Mouse (Mus musculus) embryo, embryonic 11 days (tissue): Measurements from ENCODE around the gene Pom121l2.

Experiments
- DNase-seq: peaks from one replicate; pipeline ENCODE4 v3.0.0-alpha.2; 2015

Gene Pom121l2

GRCm38 (mm10) chr13:22020901-22021339 is 39.9 kb downstream of the Pom121l2 start:
- peak; percentile 81 for DNase-seq

GRCm38 (mm10) chr13:22021581-22021980 is 40.6 kb downstream of the Pom121l2 start:
- peak; percentile 65 for DNase-seq

- peak; percentile 90 for DNase-seq
Measured at GRCm38 (mm10) chr13:22022241-22022640, 41.2 kb downstream of the Pom121l2 start.

- peak; percentile 91 for DNase-seq
Measured at GRCm38 (mm10) chr13:22026058-22027031, 45.4 kb downstream of the Pom121l2 start.

- peak; percentile 92 for DNase-seq
Measured at GRCm38 (mm10) chr13:22028673-22029460, 47.9 kb downstream of the Pom121l2 start.

GRCm38 (mm10) chr13:22029928-22030327 is 48.9 kb downstream of the Pom121l2 start:
- peak; percentile 61 for DNase-seq

GRCm38 (mm10) chr13:22030493-22030892 is 49.5 kb downstream of the Pom121l2 start:
- peak; percentile 74 for DNase-seq

- peak; percentile 43 for DNase-seq
Measured at GRCm38 (mm10) chr13:22033741-22034442, 52.9 kb downstream of the Pom121l2 start.

- peak; percentile 52 for DNase-seq
Measured at GRCm38 (mm10) chr13:22034443-22035266, 53.7 kb downstream of the Pom121l2 start.

GRCm38 (mm10) chr13:22035267-22036148 is 54.5 kb downstream of the Pom121l2 start, which contains the start of the genes Hist1h2ah and Hist1h2bk:
TSS of gene Hist1h2ah (minus strand) at chr13:22035568.
TSS of gene Hist1h2bk (plus strand) at chr13:22035870.
- peak; percentile 96 for DNase-seq

GRCm38 (mm10) chr13:22036149-22036956 is 55.4 kb downstream of the Pom121l2 start:
- DNase-seq = peak; percentile 61

GRCm38 (mm10) chr13:22036986-22037385 is 56.0 kb downstream of the Pom121l2 start:
- no peak for DNase-seq

- no peak for DNase-seq
Measured at GRCm38 (mm10) chr13:22037415-22037814, 56.4 kb downstream of the Pom121l2 start.
